Mouse (Mus musculus) urinary bladder, adult 18-20 months (tissue): ENCODE data around the gene Gm17416.

ENCODE experiments used
- DNase-seq, 2 experiments: peaks; one replicate each; pipeline ENCODE4 v3.0.0; 2022; ENCODE audit warnings: low spot score in 2 of 2, mixed read lengths in 2 of 2

Gene Gm17416

GRCm38 (mm10) chr2:152604057-152604456 is 34.9 kb downstream of the Gm17416 start, which contains the start of gene Defb36:
Defb36 (plus strand) TSS chr2:152604327.
- DNase-seq = no peak

GRCm38 (mm10) chr2:152607746-152608145 is 38.6 kb downstream of the Gm17416 start:
- DNase-seq = no peak

- DNase-seq = no peak
These were observed 39.6 kb downstream of the Gm17416 start for GRCm38 (mm10) chr2:152608719-152609118.

- DNase-seq = no peak
These were observed 43.1 kb downstream of the Gm17416 start for GRCm38 (mm10) chr2:152612193-152612592.

GRCm38 (mm10) chr2:152615563-152615962 is 46.4 kb downstream of the Gm17416 start:
- DNase-seq = no peak

GRCm38 (mm10) chr2:152616470-152616869 is 47.3 kb downstream of the Gm17416 start:
- DNase-seq = no peak

- no peak for DNase-seq
These were observed 48.2 kb downstream of the Gm17416 start for GRCm38 (mm10) chr2:152617374-152617773.
